Mouse (Mus musculus): ENCODE data around the gene Sympk. TPM values are rescaled to one million over a fixed set of nuclear protein-coding genes. Genes with fewer than 3 reads are reported as not detected.

Sympk gene
- polyA plus RNA-seq, 1 experiment from 2014 or later: 15.8 TPM

DNA sequence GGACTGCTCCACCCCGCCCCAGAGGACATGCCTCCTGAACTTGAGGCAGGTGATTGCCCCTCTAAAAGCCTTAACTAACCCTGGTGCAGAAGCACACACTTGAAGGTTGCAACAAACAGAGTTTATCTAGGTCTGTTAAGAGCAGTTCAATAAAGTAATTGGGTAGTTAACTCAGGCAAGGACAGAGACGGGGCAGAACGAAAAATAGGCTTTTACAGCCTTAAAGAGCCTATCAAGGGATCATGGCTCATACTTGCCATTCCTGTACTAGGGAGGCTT is 22.4 kb upstream of the Sympk start:
- no peak for ATAC-seq (ENCODE audit: insufficient number of reproducible peaks, insufficient read depth, low FRiP score, low read depth)
- peaks cover 9 to 45% of the 10 kb centered on the region in 2 experiments for H3K4me1 ChIP-seq (ENCODE audit: control insufficient read depth in 2 of 2, insufficient read depth in 2 of 2, low read length in 2 of 2)
- no peaks in the 10 kb centered on the region for H3K27me3 ChIP-seq (ENCODE audit: control insufficient read depth, insufficient read depth, low read length)
- no peaks in the 10 kb centered on the region for H3K9me3 ChIP-seq (ENCODE audit: control insufficient read depth, low read length)
- no peak overlapping the region; the same call in 1 of the 2 replicates for H3K9ac ChIP-seq (ENCODE audit: low read length)
- no peak overlapping the region for H3K4me3 ChIP-seq (ENCODE audit: control insufficient read depth in 1 of 2, insufficient read depth in 1 of 2, low read depth in 1 of 2, low read length in 2 of 2)
- WGBS: 76% methylated on average over 3 of the region's 3 CpGs
- peaks cover 20% of the 10 kb centered on the region for H3K36me3 ChIP-seq (ENCODE audit: control insufficient read depth, insufficient read depth, low read length)
- H3K27ac ChIP-seq (replicated peaks in 1 of 2; ENCODE audit: control insufficient read depth in 1 of 2, insufficient read depth in 1 of 2, low read depth in 2 of 2, low read length in 2 of 2): peak overlapping the region in 1 of 2 experiments; percentile 61; a peak in 1 of 4 replicates
- H3K4me2 ChIP-seq (ENCODE audit: low read length): 0 out of 2 replicates have a peak overlapping the region, but pooled peaks have one; percentile 70

DNA sequence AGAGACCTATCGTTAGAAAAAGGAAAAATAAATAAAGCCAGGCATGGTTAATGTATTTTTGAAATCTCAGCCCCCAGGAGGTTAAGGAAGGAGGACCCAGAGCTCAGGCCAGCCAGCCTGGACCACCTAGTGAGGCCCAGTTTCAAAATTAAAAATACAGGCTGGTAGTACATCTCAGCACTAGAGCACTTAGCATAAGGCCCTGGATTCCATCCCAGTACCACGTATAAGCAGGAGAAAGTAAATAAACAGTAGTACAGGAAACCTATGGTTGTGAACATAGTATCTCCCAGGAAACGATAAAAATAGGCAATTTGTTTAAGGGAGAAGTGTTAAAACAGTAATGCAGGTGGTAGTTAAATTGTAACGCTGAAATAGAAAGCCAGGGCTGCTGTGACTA is 22.1 kb upstream of the Sympk start:
- no peak for ATAC-seq (ENCODE audit: insufficient number of reproducible peaks, insufficient read depth, low FRiP score, low read depth)
- H3K4me2 ChIP-seq (ENCODE audit: low read length): peak overlapping the region; percentile 82
- H3K9ac ChIP-seq (ENCODE audit: low read length): peak overlapping the region; percentile 80
- peaks cover 9 to 48% of the 10 kb centered on the region in 2 experiments for H3K4me1 ChIP-seq (ENCODE audit: control insufficient read depth in 2 of 2, insufficient read depth in 2 of 2, low read length in 2 of 2)
- peak overlapping the region in 1 of 2 experiments; percentile 67; a peak in 2 of 4 replicates for H3K27ac ChIP-seq (replicated peaks in 1 of 2; ENCODE audit: control insufficient read depth in 1 of 2, insufficient read depth in 1 of 2, low read depth in 2 of 2, low read length in 2 of 2)
- no peaks in the 10 kb centered on the region for H3K27me3 ChIP-seq (ENCODE audit: control insufficient read depth, insufficient read depth, low read length)
- H3K36me3 ChIP-seq (ENCODE audit: control insufficient read depth, insufficient read depth, low read length): peaks cover 24% of the 10 kb centered on the region
- peak overlapping the region in 1 of 2 experiments; percentile 43; a peak in 2 of 4 replicates for H3K4me3 ChIP-seq (ENCODE audit: control insufficient read depth in 1 of 2, insufficient read depth in 1 of 2, low read depth in 1 of 2, low read length in 2 of 2)
- WGBS: 44% methylated on average over 4 of the region's 4 CpGs
- no peaks in the 10 kb centered on the region for H3K9me3 ChIP-seq (ENCODE audit: control insufficient read depth, low read length)

- Histone ChIP-seq H3K9ac (ENCODE audit: low read length) (peak overlapping the region; percentile 80), H3K4me1 (ENCODE audit: control insufficient read depth in 2 of 2, insufficient read depth in 2 of 2, low read length in 2 of 2) (peaks cover 9 to 48% of the 10 kb centered on the region in 2 experiments), H3K27ac (replicated peaks in 1 of 2; ENCODE audit: control insufficient read depth in 1 of 2, insufficient read depth in 1 of 2, low read depth in 2 of 2, low read length in 2 of 2) (peak overlapping the region; percentile 44 to 67), H3K36me3 (ENCODE audit: control insufficient read depth, insufficient read depth, low read length) (peaks cover 32% of the 10 kb centered on the region), H3K4me3 (ENCODE audit: control insufficient read depth in 1 of 2, insufficient read depth in 1 of 2, low read depth in 1 of 2, low read length in 2 of 2) (peak overlapping the region; percentile 43 to 45), H3K27me3 (ENCODE audit: control insufficient read depth, insufficient read depth, low read length) (no peaks in the 10 kb centered on the region), H3K9me3 (ENCODE audit: control insufficient read depth, low read length) (no peaks in the 10 kb centered on the region), H3K4me2 (ENCODE audit: low read length) (peak overlapping the region; percentile 82)
- WGBS: 3% methylated on average over 17 of the region's 17 CpGs
- ATAC-seq (ENCODE audit: insufficient number of reproducible peaks, insufficient read depth, low FRiP score, low read depth): 0 out of 2 replicates have a peak, but pooled peaks have one; percentile 22
Measured at GRCm38 (mm10) chr7:19002848-19003498, 21.2 kb upstream of the Sympk start.

DNA sequence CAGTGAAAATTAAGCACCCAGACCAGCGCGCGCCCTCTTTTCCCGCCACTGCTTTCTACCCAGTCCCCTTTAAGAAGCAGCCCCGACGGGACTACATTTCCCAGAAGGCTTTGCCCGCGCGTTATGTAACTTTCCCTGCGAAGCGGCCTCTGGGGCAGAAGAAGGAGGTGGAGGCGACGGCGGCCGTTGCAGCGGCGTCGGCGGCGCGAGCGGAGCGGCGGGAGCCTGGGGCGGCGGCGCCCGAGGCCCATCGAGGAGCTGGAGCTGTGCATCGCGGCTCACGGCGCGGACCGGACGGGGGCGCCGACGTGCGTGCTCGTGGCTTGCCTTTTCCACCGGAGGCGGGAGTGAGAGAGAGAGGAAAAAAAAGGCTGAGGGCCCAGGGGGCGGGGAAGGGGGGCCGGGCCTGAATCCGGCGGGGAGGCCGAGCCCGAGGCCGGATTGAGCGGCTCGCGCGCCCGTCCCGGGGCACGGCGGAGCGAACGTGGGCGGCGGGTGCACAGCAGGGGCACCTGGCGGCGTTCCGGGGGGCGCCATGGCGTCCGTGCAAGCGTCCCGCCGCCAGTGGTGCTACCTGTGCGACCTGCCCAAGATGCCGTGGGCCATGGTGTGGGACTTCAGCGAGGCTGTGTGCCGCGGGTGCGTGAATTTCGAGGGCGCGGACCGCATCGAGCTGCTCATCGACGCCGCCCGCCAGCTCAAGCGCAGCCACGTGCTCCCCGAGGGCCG is 20.1 kb upstream of the Sympk start, which contains the start of gene Irf2bp1:
Gene Irf2bp1 (plus strand): TSS at position 143 of the 729 bp plus-strand sequence.
- peak within 1 kb of the TSS; percentile 89 to 96 for H3K4me3 ChIP-seq (ENCODE audit: control insufficient read depth in 1 of 2, insufficient read depth in 1 of 2, low read depth in 1 of 2, low read length in 2 of 2)

GRCm38 (mm10) chr7:19004631-19005079 is 19.5 kb upstream of the Sympk start:
- Histone ChIP-seq H3K9me3 (ENCODE audit: control insufficient read depth, low read length) (no peaks in the 10 kb centered on the region), H3K27ac (replicated peaks in 1 of 2; ENCODE audit: control insufficient read depth in 1 of 2, insufficient read depth in 1 of 2, low read depth in 2 of 2, low read length in 2 of 2) (peak overlapping the region; percentile 9 to 94; a peak in 3 of 4 replicates), H3K4me2 (ENCODE audit: low read length) (peak overlapping the region; percentile 99), H3K4me3 (ENCODE audit: control insufficient read depth in 1 of 2, insufficient read depth in 1 of 2, low read depth in 1 of 2, low read length in 2 of 2) (peak overlapping the region; percentile 89 to 96), H3K4me1 (ENCODE audit: control insufficient read depth in 2 of 2, insufficient read depth in 2 of 2, low read length in 2 of 2) (peaks cover 9 to 48% of the 10 kb centered on the region in 2 experiments), H3K27me3 (ENCODE audit: control insufficient read depth, insufficient read depth, low read length) (no peaks in the 10 kb centered on the region), H3K36me3 (ENCODE audit: control insufficient read depth, insufficient read depth, low read length) (peaks cover 32% of the 10 kb centered on the region), H3K9ac (ENCODE audit: low read length) (peak overlapping the region; percentile 92)
- ATAC-seq (ENCODE audit: insufficient number of reproducible peaks, insufficient read depth, low FRiP score, low read depth): no peak
- WGBS: 5% methylated on average over 34 of the region's 34 CpGs

More for the DNA sequence above, 20.1 kb upstream of the Sympk start, which contains the start of gene Irf2bp1:
- H3K36me3 ChIP-seq (ENCODE audit: control insufficient read depth, insufficient read depth, low read length): peaks cover 32% of the 10 kb centered on the region
- under 1% methylated on average over 75 of the region's 90 CpGs for WGBS
- H3K9ac ChIP-seq (ENCODE audit: low read length): peak within 1 kb of the TSS; percentile 92
- peak within 1 kb of the TSS; percentile 93 to 94 for H3K27ac ChIP-seq (replicated peaks in 1 of 2; ENCODE audit: control insufficient read depth in 1 of 2, insufficient read depth in 1 of 2, low read depth in 2 of 2, low read length in 2 of 2)
- no peaks in the 10 kb centered on the region for H3K9me3 ChIP-seq (ENCODE audit: control insufficient read depth, low read length)
- H3K4me2 ChIP-seq (ENCODE audit: low read length): peak within 1 kb of the TSS; percentile 99
- H3K27me3 ChIP-seq (ENCODE audit: control insufficient read depth, insufficient read depth, low read length): no peaks in the 10 kb centered on the region
- H3K4me1 ChIP-seq (ENCODE audit: control insufficient read depth in 2 of 2, insufficient read depth in 2 of 2, low read length in 2 of 2): peaks cover 9 to 48% of the 10 kb centered on the region in 2 experiments
- peak; percentile 34 for ATAC-seq (ENCODE audit: insufficient number of reproducible peaks, insufficient read depth, low FRiP score, low read depth)

DNA sequence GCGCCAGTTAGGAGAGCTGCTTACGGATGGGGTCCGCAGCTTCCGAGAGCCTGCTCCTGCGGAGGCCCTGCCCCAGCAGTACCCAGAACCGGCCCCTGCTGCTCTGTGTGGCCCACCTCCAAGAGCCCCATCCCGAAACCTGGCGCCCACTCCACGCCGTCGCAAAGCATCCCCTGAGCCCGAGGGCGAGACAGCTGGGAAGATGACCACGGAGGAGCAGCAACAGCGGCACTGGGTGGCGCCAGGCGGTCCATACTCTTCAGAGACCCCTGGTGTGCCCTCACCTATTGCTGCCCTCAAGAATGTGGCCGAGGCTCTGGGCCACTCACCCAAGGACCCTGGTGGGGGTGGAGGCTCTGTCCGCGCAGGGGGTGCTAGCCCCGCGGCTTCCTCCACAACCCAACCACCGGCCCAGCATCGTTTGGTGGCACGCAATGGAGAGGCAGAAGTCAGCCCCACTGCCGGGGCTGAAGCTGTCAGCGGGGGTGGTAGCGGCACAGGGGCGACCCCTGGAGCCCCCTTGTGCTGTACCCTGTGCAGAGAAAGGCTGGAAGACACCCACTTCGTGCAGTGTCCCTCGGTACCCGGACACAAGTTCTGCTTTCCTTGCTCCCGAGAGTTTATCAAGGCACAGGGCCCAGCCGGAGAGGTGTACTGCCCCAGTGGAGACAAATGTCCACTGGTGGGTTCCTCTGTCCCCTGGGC is 18.6 kb upstream of the Sympk start:
- H3K4me2 ChIP-seq (ENCODE audit: low read length): peak overlapping the region; percentile 99
- no peaks in the 10 kb centered on the region for H3K27me3 ChIP-seq (ENCODE audit: control insufficient read depth, insufficient read depth, low read length)
- peaks cover 32% of the 10 kb centered on the region for H3K36me3 ChIP-seq (ENCODE audit: control insufficient read depth, insufficient read depth, low read length)
- WGBS: 82% methylated on average over 34 of the region's 34 CpGs
- peaks cover 9 to 43% of the 10 kb centered on the region in 2 experiments for H3K4me1 ChIP-seq (ENCODE audit: control insufficient read depth in 2 of 2, insufficient read depth in 2 of 2, low read length in 2 of 2)
- H3K4me3 ChIP-seq (ENCODE audit: control insufficient read depth in 1 of 2, insufficient read depth in 1 of 2, low read depth in 1 of 2, low read length in 2 of 2): peak overlapping the region; percentile 89 to 96; a peak in 2 of 4 replicates
- ATAC-seq (ENCODE audit: insufficient number of reproducible peaks, insufficient read depth, low FRiP score, low read depth): no peak
- no peak overlapping the region for H3K27ac ChIP-seq (replicated peaks in 1 of 2; ENCODE audit: control insufficient read depth in 1 of 2, insufficient read depth in 1 of 2, low read depth in 2 of 2, low read length in 2 of 2)
- peak overlapping the region; percentile 92; the same call in 1 of the 2 replicates for H3K9ac ChIP-seq (ENCODE audit: low read length)
- no peaks in the 10 kb centered on the region for H3K9me3 ChIP-seq (ENCODE audit: control insufficient read depth, low read length)

DNA sequence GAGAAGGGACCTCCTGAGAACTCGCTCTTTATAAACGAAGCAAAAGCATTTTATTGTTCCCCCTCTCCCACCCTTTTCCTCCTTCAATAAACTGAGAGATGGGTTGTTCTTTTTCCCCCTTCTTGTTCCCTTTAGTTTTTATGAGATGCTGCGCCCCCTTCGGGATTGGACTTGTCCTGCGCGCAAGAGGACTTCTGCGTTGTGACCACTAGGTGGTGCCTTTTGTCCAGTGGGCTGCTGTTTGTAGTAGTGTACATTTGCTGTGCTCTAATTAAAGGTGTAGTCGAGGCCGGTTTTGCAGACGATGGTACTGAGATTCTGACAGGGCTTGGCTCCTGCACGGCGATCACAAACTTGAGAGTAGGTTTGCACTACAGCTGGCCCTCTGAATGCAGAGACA is 17.7 kb upstream of the Sympk start:
- Histone ChIP-seq H3K9ac (ENCODE audit: low read length) (0 out of 2 replicates have a peak overlapping the region, but pooled peaks have one; percentile 30), H3K27me3 (ENCODE audit: control insufficient read depth, insufficient read depth, low read length) (no peaks in the 10 kb centered on the region), H3K4me2 (ENCODE audit: low read length) (peak overlapping the region; percentile 11; the same call in 1 of the 2 replicates), H3K9me3 (ENCODE audit: control insufficient read depth, low read length) (no peaks in the 10 kb centered on the region), H3K27ac (replicated peaks in 1 of 2; ENCODE audit: control insufficient read depth in 1 of 2, insufficient read depth in 1 of 2, low read depth in 2 of 2, low read length in 2 of 2) (no peak overlapping the region), H3K4me1 (ENCODE audit: control insufficient read depth in 2 of 2, insufficient read depth in 2 of 2, low read length in 2 of 2) (peaks cover 9 to 38% of the 10 kb centered on the region in 2 experiments), H3K36me3 (ENCODE audit: control insufficient read depth, insufficient read depth, low read length) (peaks cover 32% of the 10 kb centered on the region), H3K4me3 (ENCODE audit: control insufficient read depth in 1 of 2, insufficient read depth in 1 of 2, low read depth in 1 of 2, low read length in 2 of 2) (0 out of 4 replicates have a peak overlapping the region, but pooled peaks of 1 of the 2 experiments have one; percentile 4)
- ATAC-seq (ENCODE audit: insufficient number of reproducible peaks, insufficient read depth, low FRiP score, low read depth): no peak
- WGBS: 10% methylated on average over 12 of the region's 12 CpGs

Data from heart, embryonic 14.5 days (tissue).